Mouse (Mus musculus) G1E (cell line): ENCODE results near the gene Rab3gap1.

ENCODE experiments used
- CTCF ChIP-seq: IDR thresholded peaks from 2 replicates; pipeline ENCODE4 v1.5.1; 2012; ENCODE audit warnings: low read depth, low read length, inconsistent platforms, mixed read lengths
- GATA1 ChIP-seq: IDR thresholded peaks from 2 replicates; pipeline ENCODE4 v1.6.1; 2012; ENCODE audit warnings: borderline replicate concordance, low read length, inconsistent platforms, mixed read lengths
- GATA2 ChIP-seq: IDR thresholded peaks from 2 replicates; pipeline ENCODE4 v1.6.1; 2012; ENCODE audit warnings: low read depth, low read length, inconsistent platforms, borderline replicate concordance
- POLR2AphosphoS5 ChIP-seq: IDR thresholded peaks from 2 replicates; pipeline ENCODE4 v1.6.1; 2012; ENCODE audit warnings: low read depth, low read length, inconsistent platforms; ENCODE audit not compliant: insufficient replicate concordance
- TAL1 ChIP-seq: conservative IDR thresholded peaks from 2 replicates; pipeline ENCODE4 v1.6.1; 2012; ENCODE audit warnings: low read depth, low read length, inconsistent platforms, mixed read lengths

- TF ChIP-seq POLR2AphosphoS5, result no peak
- no peak for TF ChIP-seq CTCF
- TF ChIP-seq TAL1, result no peak
- TF ChIP-seq GATA1, result no peak
- TF ChIP-seq GATA2, result no peak
These were observed 80.2 kb downstream of the Rab3gap1 start for GRCm38 (mm10) chr1:127948748-127949147.
